Mouse (Mus musculus): Measurements from ENCODE around the gene Dlst. TPM values are rescaled to one million over a fixed set of nuclear protein-coding genes. Genes with fewer than 3 reads are reported as not detected.
"Not testable (repeated sequence)": the region's sequence is repeated elsewhere in the genome, so short reads cannot be mapped to it uniquely, and the experiment has no call there.

The Dlst gene
- total RNA-seq, 4 experiments from 2014 or later, result 236 to 267 (median 263) TPM

DNA sequence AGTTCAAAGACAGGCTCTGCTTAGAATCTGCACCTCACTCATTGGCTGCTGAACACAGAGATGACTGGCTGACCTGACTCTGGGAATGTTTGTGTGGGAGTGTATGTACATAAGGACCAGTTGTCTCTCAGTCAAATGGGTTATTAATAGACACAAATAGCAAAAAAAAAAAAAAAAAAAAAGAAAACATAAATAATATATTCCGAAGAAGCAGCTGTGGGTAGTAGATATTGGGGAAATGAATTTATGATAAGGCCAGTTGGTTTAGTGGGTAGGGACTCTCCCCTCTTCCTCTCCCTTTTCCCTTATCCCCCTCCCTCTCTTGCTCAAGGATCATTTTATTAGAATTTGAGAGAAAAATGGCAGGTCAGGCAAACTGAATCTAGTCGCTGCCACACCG is 3.3 kb downstream of the Dlst start:
- DNase-seq (ENCODE audit: low spot score in 2 of 2), result no peak

DNA sequence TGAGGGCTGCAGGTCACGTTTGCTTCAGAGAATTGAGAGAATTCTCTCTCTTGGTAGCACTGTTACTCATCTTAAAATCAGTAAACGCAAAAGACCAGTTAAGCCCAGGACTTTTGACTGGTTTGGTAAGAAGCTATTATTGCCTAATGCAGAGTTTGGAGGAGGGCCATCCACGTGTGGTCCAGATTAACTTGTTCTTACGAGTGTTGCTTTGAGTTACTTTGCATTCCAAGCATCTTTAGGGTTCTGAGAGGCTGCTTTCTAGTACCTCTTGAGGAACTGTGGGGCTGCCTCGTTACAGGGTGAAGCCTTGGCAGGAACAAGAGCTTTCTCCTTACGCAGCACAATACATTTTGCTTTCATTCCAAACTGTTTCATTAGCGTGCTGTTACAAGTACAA is 5.0 kb downstream of the Dlst start:
- DNase-seq (ENCODE audit: low spot score in 2 of 2), result no peak

GRCm38 (mm10) chr12:85121806-85122459 is 11.3 kb downstream of the Dlst start:
- DNase-seq (ENCODE audit: low spot score in 2 of 2), result no peak

- DNase-seq (ENCODE audit: low spot score in 2 of 2), result no peak
These were observed 12.5 kb downstream of the Dlst start for GRCm38 (mm10) chr12:85123108-85123530.

DNA sequence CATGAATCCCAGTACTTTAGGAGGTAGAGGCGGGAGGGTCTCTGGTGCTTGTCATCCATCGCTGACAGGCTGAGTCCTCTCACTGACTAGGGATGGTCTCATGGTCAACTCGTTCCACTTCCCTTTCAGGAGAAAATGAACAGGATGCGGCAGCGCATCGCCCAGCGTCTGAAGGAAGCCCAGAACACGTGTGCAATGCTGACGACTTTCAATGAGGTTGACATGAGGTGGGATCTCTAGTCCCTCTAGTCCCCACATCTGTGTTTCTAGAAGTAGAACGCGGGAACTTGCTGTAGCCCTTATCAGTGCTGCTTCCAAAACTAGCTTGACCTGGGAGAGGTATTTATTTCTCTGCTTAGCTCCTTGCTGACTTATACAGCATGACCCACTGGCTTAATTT is 13.0 kb downstream of the Dlst start:
- no peak for DNase-seq (ENCODE audit: low spot score in 2 of 2)

- no peak for DNase-seq (ENCODE audit: low spot score in 2 of 2)
These were observed 14.1 kb downstream of the Dlst start for GRCm38 (mm10) chr12:85124751-85125150.

GRCm38 (mm10) chr12:85126986-85127603 is 16.5 kb downstream of the Dlst start:
- DNase-seq (ENCODE audit: low spot score in 2 of 2), result no peak

DNA sequence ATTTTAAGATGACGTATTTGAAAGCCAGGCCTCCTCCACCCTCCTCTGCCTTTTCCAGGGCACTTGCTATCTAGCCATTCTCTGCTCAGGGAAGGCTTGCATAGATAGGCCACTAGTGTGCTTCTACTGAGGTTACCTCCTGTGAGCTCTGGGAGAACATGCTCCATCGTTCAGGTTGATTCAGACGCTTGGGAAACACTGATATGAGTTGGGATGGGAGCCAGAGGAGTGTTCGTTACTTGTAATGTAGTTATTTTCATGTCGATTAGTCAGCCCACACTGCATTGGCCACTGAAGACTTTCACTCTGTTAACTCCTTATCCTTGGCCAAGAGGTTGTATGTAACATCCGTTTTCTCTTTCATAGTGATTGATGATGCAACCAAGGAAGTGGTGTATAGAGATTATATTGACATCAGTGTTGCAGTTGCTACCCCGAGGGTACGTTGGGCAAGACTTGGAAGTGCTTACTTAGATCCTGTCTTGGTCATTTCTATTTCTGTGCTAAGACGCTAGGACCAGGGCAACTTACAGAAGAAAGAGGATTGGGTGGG is 18.9 kb downstream of the Dlst start:
- DNase-seq (ENCODE audit: low spot score in 2 of 2), result no peak

DNA sequence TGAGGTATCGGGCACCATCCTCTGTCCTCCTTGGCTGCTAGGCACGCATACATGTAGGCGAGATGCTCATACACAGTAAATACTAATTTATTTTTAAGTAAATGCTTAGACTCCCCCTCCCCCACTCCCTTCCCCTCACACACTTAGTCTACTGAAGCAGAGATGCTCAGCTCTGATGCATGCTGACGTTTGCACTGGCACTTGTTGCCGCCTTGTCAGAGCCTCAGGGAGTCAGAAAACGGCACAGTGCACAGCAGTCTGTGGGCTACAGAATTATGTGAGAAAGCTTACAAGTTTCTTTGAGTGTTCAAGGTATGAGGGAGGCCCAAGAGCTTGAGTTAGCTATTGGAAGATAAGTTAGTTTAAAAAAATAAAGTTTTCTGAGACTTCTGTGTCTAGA is 20.7 kb downstream of the Dlst start:
- no peak for DNase-seq (ENCODE audit: low spot score in 2 of 2)

DNA sequence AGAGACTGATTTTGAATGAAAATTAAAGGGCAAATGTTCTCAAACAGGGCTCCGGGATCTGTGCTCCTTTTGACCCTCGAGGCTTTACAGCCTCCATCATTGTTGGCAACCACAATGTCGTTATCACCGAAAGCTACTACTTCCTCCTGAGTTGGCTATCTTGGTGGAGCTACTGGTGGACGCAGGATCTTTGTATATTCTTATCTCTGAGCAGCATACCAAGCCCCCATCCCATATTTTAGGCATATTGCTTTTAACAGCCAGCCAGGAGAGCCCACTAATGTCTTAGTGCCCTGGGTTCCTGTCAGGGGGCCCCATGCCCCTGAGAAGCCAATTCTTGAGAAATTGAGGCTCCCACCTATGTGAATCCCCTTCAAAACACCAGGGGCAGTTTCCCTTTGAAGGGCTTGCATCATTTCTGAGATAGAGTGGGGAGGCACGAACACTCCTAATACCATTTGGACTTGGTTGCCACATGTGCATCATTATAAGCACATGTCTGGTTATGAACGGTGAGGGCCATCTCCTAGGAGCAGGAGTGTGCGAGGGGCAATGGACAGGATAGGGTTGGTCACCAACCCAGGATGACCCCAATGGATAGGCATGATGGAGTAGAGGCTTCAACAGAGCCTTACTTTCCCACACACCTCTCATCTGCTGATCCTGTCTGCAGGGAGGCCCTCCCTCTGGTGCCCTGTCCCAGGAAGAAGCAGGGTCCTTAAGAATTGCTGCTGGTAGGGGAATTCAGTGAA is 23.6 kb downstream of the Dlst start:
- DNase-seq (ENCODE audit: low spot score in 2 of 2), result no peak

DNA sequence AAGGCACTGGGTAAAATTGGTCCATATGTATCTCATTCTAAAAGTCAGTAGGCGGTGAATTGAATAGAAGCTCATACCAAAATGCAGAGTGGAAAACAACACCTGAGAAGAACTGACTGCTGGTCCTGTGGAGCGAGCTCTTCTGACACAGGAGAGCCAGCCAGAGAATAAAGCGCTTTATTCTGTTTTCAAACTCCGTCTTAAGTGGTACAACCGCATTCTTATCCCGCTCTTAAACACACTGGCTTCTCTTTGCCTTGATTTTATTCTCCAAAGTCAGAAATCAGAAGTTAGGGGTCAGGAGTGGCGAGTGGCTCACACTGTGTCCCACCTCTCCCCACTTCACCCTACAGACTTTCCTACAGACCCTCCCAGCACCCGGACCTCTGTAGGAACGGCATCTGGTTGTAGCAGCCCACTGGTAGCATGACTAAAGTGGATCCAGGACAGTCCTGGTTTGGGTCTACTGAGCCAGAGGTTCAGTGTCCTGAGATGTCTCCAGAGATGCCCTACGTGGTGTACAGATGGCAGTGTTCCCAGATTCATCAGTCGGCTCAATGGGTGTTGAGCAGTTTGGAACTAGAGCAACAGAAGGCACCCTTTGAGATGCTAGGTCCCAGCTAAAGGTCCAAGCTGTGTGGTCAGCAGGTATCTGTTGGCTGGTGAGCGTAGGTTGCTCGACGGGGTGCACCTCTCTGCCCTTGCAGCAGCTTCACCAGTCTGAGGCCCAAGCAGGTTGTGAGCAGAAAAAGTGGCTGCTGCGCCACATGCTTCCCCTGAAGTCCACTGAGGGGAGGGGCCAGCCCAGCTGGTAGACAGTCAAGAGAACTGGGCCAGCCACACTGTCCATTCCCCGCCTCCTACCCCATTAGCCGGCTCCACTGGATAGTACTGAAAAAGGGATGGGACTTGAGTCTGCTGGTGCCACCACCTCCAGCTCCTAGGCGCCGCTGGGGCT is 25.2 kb downstream of the Dlst start:
- DNase-seq (ENCODE audit: low spot score in 2 of 2), result no peak

DNA sequence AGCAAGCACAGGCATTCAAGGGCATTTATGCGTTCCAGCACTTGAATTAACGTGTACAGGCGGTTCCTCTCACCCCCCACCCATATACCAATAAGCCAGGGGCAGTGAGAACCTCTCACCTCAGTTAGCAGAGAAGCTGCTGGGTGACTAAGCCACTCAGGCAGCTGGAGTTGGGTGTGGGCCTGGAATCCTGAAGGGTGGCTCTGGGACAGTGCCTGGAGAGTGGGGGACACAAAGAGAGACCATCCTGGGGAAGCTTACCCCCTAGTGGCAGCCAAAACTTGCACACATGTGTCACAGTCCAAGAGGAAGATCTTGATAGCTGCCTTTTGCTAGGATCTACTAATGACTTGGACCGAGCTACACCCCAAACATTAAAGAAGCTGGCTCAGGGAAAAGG is 26.0 kb downstream of the Dlst start:
- DNase-seq (ENCODE audit: low spot score in 2 of 2), result no peak

GRCm38 (mm10) chr12:85140036-85140701 is 29.5 kb downstream of the Dlst start:
- DNase-seq (ENCODE audit: low spot score in 2 of 2), result no peak

GRCm38 (mm10) chr12:85141096-85141495 is 30.5 kb downstream of the Dlst start:
- no peak for DNase-seq (ENCODE audit: low spot score in 2 of 2)

DNA sequence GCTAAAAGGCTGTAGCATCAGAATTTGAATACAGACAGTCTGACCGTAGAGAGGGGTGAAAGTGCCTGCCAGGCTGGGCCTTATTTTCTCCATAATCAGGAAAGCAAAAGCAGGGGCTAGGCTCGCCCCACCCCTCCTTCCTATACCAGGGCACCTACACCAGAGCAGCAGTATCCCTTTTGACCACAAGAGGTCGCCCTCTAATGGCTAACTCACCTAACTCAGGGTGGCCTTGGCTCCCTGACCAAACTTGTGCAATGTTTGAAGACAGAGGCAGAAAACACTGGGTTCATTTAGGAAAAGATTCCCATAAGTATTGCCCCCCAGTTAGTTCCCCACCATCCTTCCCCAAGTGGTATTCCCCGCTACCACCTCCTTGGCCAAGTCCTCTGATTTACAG is 32.2 kb downstream of the Dlst start:
- peak; percentile 77 to 80 for DNase-seq (ENCODE audit: low spot score in 2 of 2)

GRCm38 (mm10) chr12:85144276-85144675 is 33.6 kb downstream of the Dlst start:
- DNase-seq (ENCODE audit: low spot score in 2 of 2), result not testable (repeated sequence)

- no peak for DNase-seq (ENCODE audit: low spot score in 2 of 2)
These were observed 34.2 kb downstream of the Dlst start for GRCm38 (mm10) chr12:85144821-85145220.

DNA sequence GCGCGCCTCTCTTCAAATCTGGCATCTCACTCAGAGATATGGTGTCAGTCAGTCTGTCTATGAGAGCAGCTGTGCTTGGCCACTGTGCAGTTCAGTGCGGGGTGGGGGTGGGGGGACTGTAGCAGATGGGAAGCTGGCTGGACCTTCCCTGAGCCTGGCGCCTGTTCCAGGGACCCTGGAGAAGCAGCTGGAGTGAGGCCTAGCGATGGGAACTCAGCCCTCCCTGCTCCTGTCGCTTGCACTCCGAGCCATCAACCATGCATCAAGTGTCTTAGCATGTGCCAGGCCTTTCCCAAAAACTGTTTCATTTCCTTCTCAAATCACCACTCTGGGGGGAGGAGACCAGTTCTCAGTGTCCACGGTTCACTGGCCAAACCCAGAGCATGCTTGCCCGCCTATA is 35.0 kb downstream of the Dlst start:
- peak in 1 of 2 experiments; percentile 68 for DNase-seq (ENCODE audit: low spot score in 2 of 2)

GRCm38 (mm10) chr12:85146355-85146754 is 35.7 kb downstream of the Dlst start:
- no peak for DNase-seq (ENCODE audit: low spot score in 2 of 2)

DNA sequence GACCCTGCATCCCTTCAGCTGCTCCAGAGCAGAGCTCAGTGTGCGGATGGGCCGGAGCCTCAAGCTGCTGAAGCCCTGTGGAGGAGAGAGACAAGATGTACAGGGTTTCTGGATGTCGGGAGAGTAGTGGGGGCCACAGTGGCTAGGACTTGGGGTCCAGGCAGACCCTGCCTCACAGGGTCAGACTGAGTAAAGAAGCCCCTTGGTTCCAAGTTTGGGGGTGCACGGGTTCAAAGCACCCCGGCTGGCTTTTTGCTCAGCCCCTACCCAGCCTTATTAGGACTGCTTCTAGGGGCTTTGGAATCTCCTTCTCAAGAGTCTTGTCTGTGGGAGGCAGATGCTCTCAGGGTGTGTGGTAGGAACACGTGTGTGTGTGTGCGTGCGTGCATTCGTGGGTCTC is 36.2 kb downstream of the Dlst start:
- DNase-seq (ENCODE audit: low spot score in 2 of 2), result no peak
